ENCODE assay signal across 18 mouse cellular contexts in genomic region chr13:25507355-25507754, GRCm38 (mm10).
DNase-seq lines count a peak whose midpoint lies in the region; ATAC-seq and TF ChIP-seq lines count a peak whose summit lies in the region.
"Had no signal": no experiment of that assay in that cellular context is flagged by ENCODE, and none has a peak within 500 bp of the region (broad histone marks: within the 10 kb centered on the region; RNA-seq: fewer than 3 reads in every experiment).

No protein-coding gene starts in this region.

- H3K9ac ChIP-seq in forebrain, embryonic 11.5 days (ENCODE audit: low read length): no peak overlapping the region
- no peak overlapping the region for H3K9ac ChIP-seq in forebrain, embryonic 16.5 days (replicated peaks; ENCODE audit: low read depth, low read length)
- H3K9ac ChIP-seq: embryonic facial prominence, embryonic 13.5 days; embryonic facial prominence, embryonic 15.5 days; forebrain, embryonic 13.5 days had no signal

- H3K36me3 ChIP-seq in forebrain, embryonic 11.5 days (ENCODE audit: control insufficient read depth, insufficient read depth, low read length): no peaks in the 10 kb centered on the region
- no peaks in the 10 kb centered on the region for H3K36me3 ChIP-seq in forebrain, embryonic 16.5 days (ENCODE audit: control insufficient read depth, insufficient read depth)
- no peaks in the 10 kb centered on the region for H3K36me3 ChIP-seq in limb, embryonic 10.5 days
- H3K36me3 ChIP-seq: embryonic facial prominence, embryonic 13.5 days; embryonic facial prominence, embryonic 15.5 days; forebrain, embryonic 10.5 days had no signal

- no peak overlapping the region for H3K4me2 ChIP-seq in forebrain, embryonic 11.5 days (ENCODE audit: low read depth, low read length, severe bottlenecking)
- no peak overlapping the region for H3K4me2 ChIP-seq in forebrain, embryonic 16.5 days (ENCODE audit: low read length)
- H3K4me2 ChIP-seq: embryonic facial prominence, embryonic 13.5 days; embryonic facial prominence, embryonic 15.5 days; forebrain, embryonic 13.5 days had no signal

- peak; percentile 53; the same call in 1 of the 2 replicates for ATAC-seq in forebrain, embryonic 11.5 days (replicated peaks; ENCODE audit: low FRiP score)
- no peak for ATAC-seq in forebrain, embryonic 16.5 days
- ATAC-seq: forebrain, embryonic 13.5 days had no signal

- H3K9me3 ChIP-seq in forebrain, embryonic 11.5 days (ENCODE audit: control insufficient read depth, low read length): no peaks in the 10 kb centered on the region
- no peaks in the 10 kb centered on the region for H3K9me3 ChIP-seq in forebrain, embryonic 16.5 days (ENCODE audit: control insufficient read depth, low read length)
- no peaks in the 10 kb centered on the region for H3K9me3 ChIP-seq in limb, embryonic 10.5 days (replicated peaks)
- H3K9me3 ChIP-seq: embryonic facial prominence, embryonic 13.5 days; embryonic facial prominence, embryonic 15.5 days; forebrain, embryonic 10.5 days; forebrain, embryonic 13.5 days had no signal

- no peak for TF ChIP-seq POLR2A in brain, embryonic 14.5 days (IDR thresholded peaks at IDR 0.05; ENCODE audit: borderline replicate concordance, extremely low read depth, insufficient read depth, insufficient read length, poor library complexity, severe bottlenecking)

- no peak overlapping the region for H3K4me3 ChIP-seq in forebrain, embryonic 11.5 days (ENCODE audit: low read depth, low read length)
- H3K4me3 ChIP-seq in forebrain, embryonic 16.5 days (replicated peaks; ENCODE audit: low read length): no peak overlapping the region
- no peak overlapping the region for H3K4me3 ChIP-seq in limb, embryonic 10.5 days
- H3K4me3 ChIP-seq: embryonic facial prominence, embryonic 13.5 days; embryonic facial prominence, embryonic 15.5 days; erythroblast, embryonic 14.5 days; forebrain, embryonic 10.5 days; forebrain, embryonic 13.5 days had no signal

- H3K27ac ChIP-seq in forebrain, embryonic 11.5 days (ENCODE audit: low read depth, low read length): no peak overlapping the region
- H3K27ac ChIP-seq in forebrain, embryonic 16.5 days (ENCODE audit: low read length): no peak overlapping the region
- H3K27ac ChIP-seq in limb, embryonic 10.5 days: 0 out of 2 replicates have a peak overlapping the region, but pooled peaks have one; percentile 19
- H3K27ac ChIP-seq: embryonic facial prominence, embryonic 13.5 days; embryonic facial prominence, embryonic 15.5 days; forebrain, embryonic 10.5 days; forebrain, embryonic 13.5 days had no signal

- DNase-seq in forebrain, embryonic 11.5 days (ENCODE audit: low spot score): no peak
- DNase-seq in brain, embryonic 14.5 days (ENCODE audit: low read depth): peak; percentile 53
- DNase-seq in limb, embryonic 10.5 days (ENCODE audit: low spot score): no peak
- DNase-seq in cerebellum, adult 9-11 months: no peak
- DNase-seq: adrenal gland, adult 2 months; adrenal gland, postnatal 10 days; adrenal gland, postnatal 25 days; cerebellum, adult 11-12 months; cerebellum, adult 2 months; cerebellum, adult 9-10 months; cerebellum, postnatal 14 days; cerebellum, postnatal 36 days had no signal

- no peak for TF ChIP-seq CTCF in brain, embryonic 14.5 days (IDR thresholded peaks at IDR 0.05; ENCODE audit: borderline replicate concordance, extremely low read depth, insufficient read depth, insufficient read length)

- H3K27me3 ChIP-seq in forebrain, embryonic 11.5 days (ENCODE audit: control insufficient read depth, insufficient read depth, low read length): no peaks in the 10 kb centered on the region
- no peaks in the 10 kb centered on the region for H3K27me3 ChIP-seq in forebrain, embryonic 16.5 days (replicated peaks; ENCODE audit: control insufficient read depth, insufficient read depth, low read length)
- H3K27me3 ChIP-seq in limb, embryonic 10.5 days (ENCODE audit: low read depth, poor library complexity, severe bottlenecking): no peaks in the 10 kb centered on the region
- H3K27me3 ChIP-seq: embryonic facial prominence, embryonic 13.5 days; embryonic facial prominence, embryonic 15.5 days; forebrain, embryonic 13.5 days had no signal

- no peaks in the 10 kb centered on the region for H3K4me1 ChIP-seq in forebrain, embryonic 11.5 days (replicated peaks; ENCODE audit: control insufficient read depth, insufficient read depth, low read length)
- H3K4me1 ChIP-seq in forebrain, embryonic 16.5 days (replicated peaks; ENCODE audit: control insufficient read depth, insufficient read depth, low read length): no peaks in the 10 kb centered on the region; the same call in 1 of the 2 replicates
- peaks cover 7% of the 10 kb centered on the region for H3K4me1 ChIP-seq in limb, embryonic 10.5 days
- H3K4me1 ChIP-seq: embryonic facial prominence, embryonic 13.5 days; embryonic facial prominence, embryonic 15.5 days had no signal
